Mouse (Mus musculus) embryonic fibroblast, embryonic 13.5 days (primary cell): ENCODE data around the gene Maml1.

ENCODE experiments used
- CTCF ChIP-seq: IDR thresholded peaks from 2 replicates; pipeline ENCODE4 v1.5.1; 2011; ENCODE audit warnings: mild to moderate bottlenecking, control low read depth, low read length, moderate library complexity, borderline replicate concordance; ENCODE audit not compliant: insufficient read depth
- POLR2A ChIP-seq: IDR thresholded peaks from 2 replicates; pipeline ENCODE4 v1.6.1; 2011; ENCODE audit warnings: low read depth, mild to moderate bottlenecking, control low read depth, low read length, moderate library complexity

- TF ChIP-seq CTCF (no peak), POLR2A (no peak)
These were observed 51.7 kb downstream of the Maml1 start for GRCm38 (mm10) chr11:50240235-50240911.
